Mouse (Mus musculus) kidney, embryonic 14.5 days (tissue): Measurements from ENCODE around the gene Sfxn5. TPM values are rescaled to one million over a fixed set of nuclear protein-coding genes. Genes with fewer than 3 reads are reported as not detected.

Experiments used
- ATAC-seq: fragments of 200-750 bp; cut with Nextera tagmentation; 2 replicates; pipeline ENCODE4 v1.8.0; 2017; ENCODE audit warnings: moderate number of reproducible peaks, mild to moderate bottlenecking, moderate TSS enrichment, moderate library complexity; ENCODE audit not compliant: low FRiP score, low TSS enrichment
- H3K27ac ChIP-seq: fragments of 300-500 bp; sonication (generic); 2 replicates; pipeline ENCODE4 v1.5.1; 2014; ENCODE audit warnings: low read depth, mild to moderate bottlenecking, low read length, moderate library complexity, mixed read lengths
- H3K27me3 ChIP-seq: fragments of 300-500 bp; sonication (generic); 2 replicates; pipeline ENCODE4 v1.6.1; 2014; ENCODE audit warnings: mild to moderate bottlenecking, low read length; ENCODE audit not compliant: control insufficient read depth, insufficient read depth
- H3K36me3 ChIP-seq: fragments of 300-500 bp; sonication (generic); 2 replicates; pipeline ENCODE4 v1.6.1; 2014; ENCODE audit warnings: low read length, mixed read lengths; ENCODE audit not compliant: control insufficient read depth, insufficient read depth
- H3K4me1 ChIP-seq: fragments of 300-500 bp; sonication (generic); 2 replicates; pipeline ENCODE4 v1.6.1; 2014; ENCODE audit warnings: low read length, mixed read lengths; ENCODE audit not compliant: control insufficient read depth, insufficient read depth
- H3K4me2 ChIP-seq: fragments of 300-500 bp; sonication (generic); replicated peaks from 2 replicates; pipeline ENCODE4 v1.6.1; 2014; ENCODE audit warnings: low read depth, mild to moderate bottlenecking, low read length
- H3K4me3 ChIP-seq: fragments of 300-500 bp; sonication (generic); 2 replicates; pipeline ENCODE4 v1.5.1; 2014; ENCODE audit warnings: mild to moderate bottlenecking, low read length
- H3K9ac ChIP-seq: fragments of 300-500 bp; sonication (generic); 2 replicates; pipeline ENCODE4 v1.6.1; 2014; ENCODE audit warnings: low read depth, mild to moderate bottlenecking, low read length, moderate library complexity
- H3K9me3 ChIP-seq: fragments of 300-500 bp; sonication (generic); 2 replicates; pipeline ENCODE4 v1.6.1; 2016; ENCODE audit warnings: low read length; ENCODE audit not compliant: control insufficient read depth
- WGBS: fragments of 180-500 bp; shearing (Covaris S2); extraction: QIAGEN DNeasy Blood & Tissue Kit; methylation state at CpG from one replicate; pipeline ENCODE4 v1.1.7; 2014; 5-methylcytosine and 5-hydroxymethylcytosine counted together
- polyA plus RNA-seq: library from polyadenylated mRNA; unstranded; fragments of >200 nt; fragmentation: Nextera tagmentation; extraction: Ambion mirVana; gene quantifications from 2 replicates; pipeline ENCODE4 v1.2.1, GENCODE M21; 2014

Sfxn5 gene
- polyA plus RNA-seq, 1 experiment from 2014 or later, result 9.3 TPM

GRCm38 (mm10) chr6:85189911-85190591 lies 143.2 kb downstream of the Sfxn5 start:
- peaks cover 14% of the 10 kb centered on the region; the same call in 1 of the 2 replicates for H3K4me1 ChIP-seq
- H3K27me3 ChIP-seq, result peaks cover 92% of the 10 kb centered on the region
- under 1% methylated on average over 52 of the region's 52 CpGs for WGBS
- peak overlapping the region; percentile 43 for H3K4me2 ChIP-seq
- no peak overlapping the region; the same call in 1 of the 2 replicates for H3K9ac ChIP-seq
- peak overlapping the region; percentile 45 for H3K4me3 ChIP-seq
- no peaks in the 10 kb centered on the region for H3K36me3 ChIP-seq
- no peak for ATAC-seq
- no peak overlapping the region for H3K27ac ChIP-seq
- no peaks in the 10 kb centered on the region for H3K9me3 ChIP-seq

- H3K27ac ChIP-seq, result no peak overlapping the region
- no peak overlapping the region for H3K9ac ChIP-seq
- H3K27me3 ChIP-seq, result peaks cover 90% of the 10 kb centered on the region
- H3K4me1 ChIP-seq, result peaks cover 14% of the 10 kb centered on the region; the same call in 1 of the 2 replicates
- peak overlapping the region; percentile 45 for H3K4me3 ChIP-seq
- no peak for ATAC-seq
- peak overlapping the region; percentile 43; the same call in 1 of the 2 replicates for H3K4me2 ChIP-seq
- WGBS, result 5% methylated on average over 14 of the region's 14 CpGs
- H3K36me3 ChIP-seq, result no peaks in the 10 kb centered on the region
- no peaks in the 10 kb centered on the region for H3K9me3 ChIP-seq
These were observed 143.9 kb downstream of the Sfxn5 start for GRCm38 (mm10) chr6:85189361-85189760.

DNA sequence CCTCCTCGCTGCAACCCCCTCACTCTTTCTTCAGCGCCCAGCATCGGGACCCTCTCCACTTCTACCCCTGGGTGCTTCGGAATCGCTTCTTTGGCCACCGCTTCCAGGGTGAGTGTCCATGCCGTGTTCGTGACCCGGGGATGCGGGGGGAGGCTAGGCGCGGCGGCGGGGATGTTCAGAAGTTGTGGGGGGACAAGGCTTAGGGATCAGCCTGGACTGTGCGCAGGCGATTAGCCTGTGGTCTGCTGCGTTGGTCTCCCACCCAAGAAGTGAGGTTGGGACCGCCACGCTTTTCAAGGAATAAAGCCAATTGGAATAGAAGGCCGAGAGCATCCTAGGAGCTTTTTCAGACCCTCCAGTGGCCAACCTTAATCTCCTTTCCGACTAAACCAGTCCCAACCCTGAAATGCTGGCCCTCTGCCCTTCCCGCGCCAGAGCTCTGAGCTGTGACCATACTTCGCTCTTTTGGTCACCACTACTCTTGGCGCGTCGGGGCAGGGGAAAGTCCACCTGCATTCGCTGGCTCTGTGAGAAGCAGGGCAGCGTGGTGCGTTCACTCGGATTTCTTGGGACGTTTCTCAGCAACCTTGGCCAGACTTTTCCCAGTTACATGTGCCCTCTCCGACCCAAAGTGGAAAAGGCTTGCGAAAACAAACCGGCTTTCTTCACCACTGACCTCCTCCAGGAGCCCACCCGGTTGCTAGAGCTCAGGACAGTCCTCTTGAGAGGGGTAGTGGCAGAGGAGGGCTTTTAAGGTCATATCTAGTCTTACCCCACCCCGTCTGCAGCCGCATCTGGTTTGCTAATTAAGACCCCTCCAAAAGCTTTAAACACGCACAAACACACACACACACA lies 144.7 kb downstream of the Sfxn5 start:
- Histone ChIP-seq H3K4me3 (peak overlapping the region; percentile 45), H3K27me3 (peaks cover 89% of the 10 kb centered on the region), H3K9ac (peak overlapping the region; percentile 53), H3K36me3 (no peaks in the 10 kb centered on the region), H3K4me2 (peak overlapping the region; percentile 86), H3K9me3 (no peaks in the 10 kb centered on the region), H3K4me1 (peaks cover 14% of the 10 kb centered on the region; the same call in 1 of the 2 replicates), H3K27ac (no peak overlapping the region)
- 1% methylated on average over 39 of the region's 39 CpGs for WGBS
- no peak for ATAC-seq

- Histone ChIP-seq H3K4me3 (peak within 1 kb of the TSS; percentile 45), H3K9ac (peak within 1 kb of the TSS; percentile 53), H3K4me1 (peaks cover 14% of the 10 kb centered on the region; the same call in 1 of the 2 replicates), H3K4me2 (peak within 1 kb of the TSS; percentile 86), H3K27me3 (peaks cover 80% of the 10 kb centered on the region), H3K27ac (no peak within 1 kb of the TSS), H3K36me3 (no peaks in the 10 kb centered on the region), H3K9me3 (no peaks in the 10 kb centered on the region)
- peak; percentile 85 for ATAC-seq
- WGBS, result under 1% methylated on average over 68 of the region's 81 CpGs
These were observed 145.6 kb downstream of the Sfxn5 start, which contains the start of gene Emx1 for GRCm38 (mm10) chr6:85187340-85188211. TSS of gene Emx1 (plus strand) at chr6:85187438.

DNA sequence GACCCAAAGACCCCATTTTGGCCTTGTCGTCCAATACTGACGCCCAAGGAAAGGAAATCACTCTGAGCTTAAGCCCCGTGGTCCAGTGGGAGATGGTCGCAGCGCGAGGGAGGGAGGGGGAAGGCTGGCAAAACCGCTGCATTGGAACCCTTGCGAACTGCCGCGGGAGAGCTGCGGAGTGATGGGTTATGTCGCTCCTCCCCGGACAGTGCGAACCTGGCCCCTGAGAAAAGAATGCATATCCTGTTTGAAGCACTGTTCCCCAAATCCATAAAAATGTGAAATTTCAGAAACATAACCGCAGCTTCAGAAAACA lies 146.5 kb downstream of the Sfxn5 start:
- Histone ChIP-seq H3K27ac (no peak overlapping the region), H3K4me3 (no peak overlapping the region), H3K27me3 (peaks cover 72% of the 10 kb centered on the region), H3K36me3 (no peaks in the 10 kb centered on the region), H3K4me1 (peaks cover 14% of the 10 kb centered on the region; the same call in 1 of the 2 replicates), H3K9ac (no peak overlapping the region), H3K4me2 (peak overlapping the region; percentile 18), H3K9me3 (no peaks in the 10 kb centered on the region)
- ATAC-seq, result no peak
- under 1% methylated on average over 15 of the region's 15 CpGs for WGBS

GRCm38 (mm10) chr6:85186033-85186743 lies 147.0 kb downstream of the Sfxn5 start:
- H3K4me1 ChIP-seq, result peaks cover 14% of the 10 kb centered on the region; the same call in 1 of the 2 replicates
- peak overlapping the region; percentile 36 for H3K4me2 ChIP-seq
- H3K9me3 ChIP-seq, result no peaks in the 10 kb centered on the region
- H3K36me3 ChIP-seq, result no peaks in the 10 kb centered on the region
- no peak overlapping the region for H3K27ac ChIP-seq
- no peak for ATAC-seq
- H3K27me3 ChIP-seq, result peaks cover 70% of the 10 kb centered on the region
- no peak overlapping the region for H3K9ac ChIP-seq
- H3K4me3 ChIP-seq, result peak overlapping the region; percentile 25
- 2% methylated on average over 33 of the region's 33 CpGs for WGBS

GRCm38 (mm10) chr6:85183951-85184350 lies 149.3 kb downstream of the Sfxn5 start:
- peaks cover 49% of the 10 kb centered on the region for H3K27me3 ChIP-seq
- H3K9me3 ChIP-seq, result no peaks in the 10 kb centered on the region
- peaks cover 9% of the 10 kb centered on the region; the same call in 1 of the 2 replicates for H3K4me1 ChIP-seq
- H3K9ac ChIP-seq, result no peak overlapping the region
- no peaks in the 10 kb centered on the region for H3K36me3 ChIP-seq
- no peak overlapping the region for H3K4me2 ChIP-seq
- ATAC-seq, result no peak
- no peak overlapping the region for H3K27ac ChIP-seq
- whole genome bisulfite sequencing, result 47% methylated on average over 3 of the region's 3 CpGs
- no peak overlapping the region for H3K4me3 ChIP-seq

DNA sequence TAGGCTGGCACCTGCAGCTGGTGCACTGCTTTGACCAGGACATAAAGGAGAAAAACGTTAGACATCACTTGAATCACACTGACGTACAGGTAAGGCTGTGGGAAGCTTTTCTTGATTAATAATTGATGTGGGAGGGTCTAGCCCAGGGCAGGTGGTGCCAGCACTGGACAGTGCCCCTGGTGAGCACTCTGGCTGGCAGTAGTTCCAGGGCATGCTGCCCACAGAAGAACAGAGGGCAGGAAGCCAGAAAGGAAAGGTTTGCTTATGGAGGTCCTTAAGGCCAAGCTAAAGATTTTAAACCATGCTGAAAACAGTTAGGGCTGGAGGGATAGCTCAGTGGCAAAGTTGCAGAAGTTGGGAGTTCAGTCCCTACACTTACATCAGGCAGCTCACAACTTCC lies 153.2 kb downstream of the Sfxn5 start:
- H3K9ac ChIP-seq, result no peak overlapping the region
- H3K4me2 ChIP-seq, result no peak overlapping the region
- 58% methylated on average over 2 of the region's 2 CpGs for WGBS
- H3K27me3 ChIP-seq, result peaks cover 16% of the 10 kb centered on the region
- no peak overlapping the region for H3K4me3 ChIP-seq
- no peak overlapping the region for H3K27ac ChIP-seq
- no peaks in the 10 kb centered on the region for H3K4me1 ChIP-seq
- H3K36me3 ChIP-seq, result no peaks in the 10 kb centered on the region
- no peaks in the 10 kb centered on the region for H3K9me3 ChIP-seq
- ATAC-seq, result no peak
